Mouse (Mus musculus): ENCODE measurements at regions not wholly inside any gene's neighbourhood (a gene's known extent, or its start where the extent isn't known, plus 50 kb on each side); places are given as distances from the start of the nearest gene placed in this dataset.

- TF ChIP-seq CTCF (IDR thresholded peaks at IDR 0.05; ENCODE audit: control insufficient read depth, insufficient read depth, low read length) (no peak), POLR2A (IDR thresholded peaks at IDR 0.05; ENCODE audit: borderline replicate concordance, control insufficient read depth, low read depth, low read length) (no peak)
Observed at GRCm38 (mm10) chr9:61551361-61551760, 179.2 kb downstream of the Tle3 start.
